Mouse (Mus musculus) testis, postnatal 10 days (tissue): ENCODE measurements around the gene Tfr2.

Experiments
- DNase-seq: peaks from one replicate; pipeline ENCODE4 v3.0.0; 2021; ENCODE audit warnings: low spot score

Gene Tfr2

DNA sequence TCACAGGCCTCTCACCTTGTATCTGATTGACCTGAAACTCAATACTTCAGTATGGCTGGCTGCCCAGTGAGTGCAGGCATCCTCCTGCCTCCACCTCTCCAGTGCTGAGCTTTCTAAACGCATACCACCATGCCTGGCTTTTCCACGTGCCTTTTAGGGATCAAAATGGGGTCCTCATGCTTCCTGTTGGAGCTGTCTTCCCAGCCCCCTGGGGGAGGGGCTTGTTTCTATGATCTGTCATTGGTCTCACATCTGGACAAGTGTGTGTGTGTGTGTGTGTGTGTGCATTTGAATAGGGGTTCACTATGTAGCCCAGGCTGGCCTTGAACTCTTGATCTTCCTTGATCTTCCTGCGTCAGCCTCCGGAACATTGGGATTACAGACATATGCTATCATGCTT, 32.2 kb upstream of the Tfr2 start:
- no peak for DNase-seq

DNA sequence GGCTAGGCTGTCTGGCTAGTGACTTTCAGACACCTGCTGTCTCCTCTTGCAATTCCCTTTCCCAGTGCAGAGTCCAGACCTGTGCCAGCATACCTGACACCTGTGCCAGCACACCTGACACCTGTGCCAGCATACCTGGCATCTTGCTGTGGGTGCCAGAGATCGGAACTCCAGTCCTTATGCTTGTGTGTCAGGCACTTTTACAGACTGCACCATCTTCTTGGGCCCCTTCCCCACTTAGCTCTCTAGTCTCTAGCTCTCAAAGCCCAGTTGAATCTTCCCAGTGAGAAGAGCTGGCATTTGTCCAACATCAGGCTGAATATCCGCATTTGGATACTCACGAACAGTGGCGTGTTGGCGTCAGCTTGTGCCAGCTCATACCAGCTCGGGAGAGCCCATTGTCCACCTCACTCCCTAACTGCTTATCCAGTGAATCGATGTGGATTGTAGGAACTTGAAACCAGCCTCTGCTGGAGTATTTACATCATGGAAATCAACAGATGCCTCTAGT, 30.3 kb upstream of the Tfr2 start:
- no peak for DNase-seq

DNA sequence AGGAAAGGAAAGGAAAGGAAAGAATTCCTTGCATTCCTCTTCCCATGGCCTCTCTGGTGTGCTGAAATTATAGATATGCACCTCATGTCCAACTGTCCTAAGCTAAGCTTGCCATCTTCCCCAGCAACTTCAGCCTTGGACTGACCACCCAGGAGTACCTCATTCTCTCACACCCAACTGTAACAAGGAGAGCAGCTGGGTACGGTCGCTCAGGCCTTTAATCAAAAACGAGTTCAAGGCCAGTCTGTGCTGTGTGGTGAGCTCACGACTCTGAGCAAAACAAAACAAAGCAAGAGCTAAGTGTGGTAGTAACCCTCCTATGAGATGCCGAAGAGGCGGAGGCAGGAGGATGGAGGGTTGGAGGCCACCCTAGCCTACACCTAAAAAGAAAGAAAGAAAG, 28.6 kb upstream of the Tfr2 start:
- no peak for DNase-seq

DNA sequence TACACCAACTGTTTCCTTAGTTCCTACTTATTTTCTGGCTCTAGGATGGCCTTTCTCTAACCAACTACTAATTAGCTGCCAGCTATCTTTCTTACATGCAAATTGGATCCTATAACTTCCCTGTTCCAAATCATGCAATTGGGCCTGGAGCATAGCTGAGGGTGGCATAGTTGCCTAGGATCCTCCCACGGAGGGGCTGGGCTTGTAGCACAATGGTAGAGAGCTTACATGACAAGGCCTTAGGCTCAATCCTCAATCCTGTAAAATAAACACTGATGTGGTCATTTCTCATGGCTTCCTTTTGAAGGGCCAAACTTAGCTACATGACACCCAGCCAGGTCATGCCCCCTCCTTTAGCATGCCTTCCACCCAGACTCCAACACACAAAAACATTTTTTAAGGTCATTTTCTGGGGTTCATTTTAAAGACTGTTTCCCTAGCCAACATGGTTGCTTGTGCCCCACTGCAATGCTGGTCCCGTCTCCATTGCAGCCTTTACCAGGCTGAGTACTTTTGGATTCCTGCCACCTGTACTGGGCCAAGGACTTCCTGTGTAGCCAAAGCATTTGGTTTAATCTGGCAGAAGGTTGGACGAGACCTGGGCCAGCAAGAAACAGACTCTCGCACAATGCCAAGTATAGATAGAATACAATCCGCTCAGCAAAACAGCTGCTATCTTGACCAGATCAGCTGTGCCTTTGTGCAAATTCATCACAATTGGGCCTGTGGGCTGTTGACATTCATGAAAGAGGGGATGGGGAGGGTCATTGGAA, 27.7 kb upstream of the Tfr2 start:
- no peak for DNase-seq

DNA sequence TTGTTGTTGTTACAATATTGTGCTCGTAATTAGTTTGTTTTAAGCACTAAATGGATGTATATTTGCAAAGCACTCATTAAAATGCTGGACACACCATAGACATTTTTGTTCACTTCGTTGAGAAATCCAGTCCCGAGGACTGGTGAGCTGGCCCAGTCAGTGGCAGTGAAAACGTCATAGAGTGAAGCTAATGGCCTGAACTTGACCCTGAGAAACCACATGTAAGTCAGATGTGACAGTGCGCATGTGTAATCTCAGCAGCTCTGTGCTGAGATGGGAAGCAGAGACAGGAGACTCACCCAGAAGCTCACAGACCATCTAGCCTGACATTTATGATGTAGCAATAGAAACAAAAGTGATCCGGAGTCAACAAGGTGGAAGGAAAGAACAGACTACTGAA, 24.7 kb upstream of the Tfr2 start:
- DNase-seq, result no peak

DNA sequence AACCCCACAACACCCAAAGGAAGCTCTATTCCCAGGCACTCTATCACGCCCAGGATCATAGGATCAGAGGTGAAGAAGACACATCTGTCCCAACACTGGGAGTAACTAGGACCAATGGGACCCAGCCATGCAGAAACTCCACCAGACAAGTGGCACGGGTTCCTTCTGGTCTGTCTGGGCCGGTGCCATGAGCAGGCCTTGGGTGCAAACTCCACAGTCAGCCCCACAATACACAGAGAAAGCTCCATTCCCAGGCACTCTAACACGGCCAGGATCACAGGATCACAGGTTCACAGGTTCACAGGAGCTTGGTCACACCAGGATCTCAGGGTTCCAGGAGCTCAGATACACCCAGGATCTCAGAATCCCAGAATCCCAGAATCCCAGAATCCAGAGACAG, 24.0 kb upstream of the Tfr2 start:
- DNase-seq, result no peak

- no peak for DNase-seq
Measured at GRCm38 (mm10) chr5:137549840-137550239, 19.8 kb upstream of the Tfr2 start.

- DNase-seq, result no peak
Measured at GRCm38 (mm10) chr5:137551119-137551518, 18.5 kb upstream of the Tfr2 start.

- no peak for DNase-seq
Measured at GRCm38 (mm10) chr5:137553000-137553399, 16.6 kb upstream of the Tfr2 start.

GRCm38 (mm10) chr5:137553411-137553837, 16.2 kb upstream of the Tfr2 start, which contains the start of gene Actl6b:
Gene Actl6b (plus strand): TSS chr5:137553517.
- DNase-seq, result peak; percentile 89

GRCm38 (mm10) chr5:137553898-137554297, 15.7 kb upstream of the Tfr2 start:
- DNase-seq, result no peak

DNA sequence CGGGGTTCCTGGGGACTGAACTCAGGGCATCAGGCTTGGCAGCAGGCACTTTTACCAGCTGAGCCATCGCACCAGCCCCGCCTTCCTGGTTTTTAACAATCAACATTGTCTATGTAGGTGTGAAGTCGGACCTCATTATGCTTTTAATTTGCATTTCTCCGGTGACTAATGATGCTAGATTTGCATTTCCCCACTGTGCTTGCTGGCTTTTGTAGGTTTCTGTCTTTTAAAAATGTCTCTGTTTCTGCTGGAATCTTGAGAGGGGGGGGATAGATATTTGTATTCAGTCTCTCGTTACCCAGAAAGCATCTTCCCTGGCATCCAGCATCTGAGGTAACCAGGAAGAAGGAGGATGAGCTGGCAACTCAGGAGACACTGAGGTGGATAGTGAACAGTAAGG, 8.1 kb upstream of the Tfr2 start:
- DNase-seq, result no peak

- no peak for DNase-seq
Measured at GRCm38 (mm10) chr5:137562965-137563364, 6.7 kb upstream of the Tfr2 start.

DNA sequence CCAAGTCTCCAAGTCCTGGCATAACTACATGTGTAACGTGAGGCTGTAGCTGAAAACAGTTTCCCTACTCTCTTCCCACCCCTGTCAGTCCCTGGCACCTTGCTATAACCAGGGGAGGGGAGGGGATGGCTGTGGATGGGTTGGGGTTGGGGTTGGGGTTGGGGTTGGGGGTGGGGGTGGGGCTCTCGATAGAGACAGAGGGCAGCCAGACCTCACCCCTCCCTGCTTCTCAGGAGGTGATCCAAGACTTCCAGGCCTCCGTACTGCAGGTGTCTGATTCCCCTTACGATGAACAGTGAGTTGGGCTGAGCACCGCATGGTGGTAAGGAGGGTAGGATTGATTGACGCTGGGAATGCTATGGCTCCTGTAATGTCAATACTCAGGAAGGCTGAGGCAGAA, 3.9 kb upstream of the Tfr2 start:
- no peak for DNase-seq

DNA sequence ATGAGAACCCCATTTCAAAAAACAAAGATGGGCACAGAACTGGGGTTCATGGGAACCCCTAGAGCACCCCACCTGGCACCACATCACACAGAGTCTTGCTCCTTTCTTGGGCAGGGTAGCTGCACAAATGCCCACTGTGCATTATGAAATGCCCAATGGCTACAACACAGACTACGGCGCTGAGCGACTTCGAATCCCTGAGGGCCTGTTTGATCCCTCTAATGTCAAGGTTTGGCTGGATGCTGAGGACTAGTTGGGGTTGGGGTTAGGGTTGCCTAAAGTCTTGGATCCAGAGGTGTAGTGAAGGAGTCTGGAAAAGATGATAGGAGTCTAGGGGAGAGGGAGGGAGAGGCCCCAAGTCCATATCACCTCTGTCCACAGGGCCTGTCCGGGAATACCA, 3.2 kb upstream of the Tfr2 start:
- no peak for DNase-seq

DNA sequence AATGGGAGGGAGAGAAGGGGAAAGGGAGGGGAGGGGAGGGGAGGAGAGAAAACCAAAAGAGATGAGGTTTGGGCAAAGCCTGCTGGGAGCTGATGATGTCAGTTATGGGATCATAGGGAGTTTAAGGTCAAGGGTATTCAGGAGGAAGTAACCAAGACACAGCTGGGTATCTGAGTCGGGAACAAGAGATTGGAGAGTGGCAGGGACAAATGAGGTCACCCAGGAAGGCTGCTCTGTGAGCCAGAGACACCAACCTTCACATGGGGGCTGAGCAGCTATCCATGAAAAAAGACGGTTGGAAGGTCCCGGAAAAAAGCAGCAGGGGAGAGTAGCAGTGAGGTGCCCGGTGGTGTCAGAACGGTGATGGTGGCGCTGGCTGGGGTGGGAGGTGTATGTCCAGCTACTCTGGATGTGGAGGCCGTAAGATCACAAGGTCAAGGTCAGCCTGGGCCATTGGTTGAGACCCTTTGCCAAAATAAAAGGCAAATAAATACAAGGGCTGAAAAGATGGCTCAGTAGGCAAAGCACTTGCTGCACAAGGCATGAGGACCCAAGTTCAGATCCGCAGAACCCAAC, 1.3 kb upstream of the Tfr2 start:
- peak; percentile 51 for DNase-seq

GRCm38 (mm10) chr5:137569031-137569430, 609 bp upstream of the Tfr2 start:
- DNase-seq, result no peak

DNA sequence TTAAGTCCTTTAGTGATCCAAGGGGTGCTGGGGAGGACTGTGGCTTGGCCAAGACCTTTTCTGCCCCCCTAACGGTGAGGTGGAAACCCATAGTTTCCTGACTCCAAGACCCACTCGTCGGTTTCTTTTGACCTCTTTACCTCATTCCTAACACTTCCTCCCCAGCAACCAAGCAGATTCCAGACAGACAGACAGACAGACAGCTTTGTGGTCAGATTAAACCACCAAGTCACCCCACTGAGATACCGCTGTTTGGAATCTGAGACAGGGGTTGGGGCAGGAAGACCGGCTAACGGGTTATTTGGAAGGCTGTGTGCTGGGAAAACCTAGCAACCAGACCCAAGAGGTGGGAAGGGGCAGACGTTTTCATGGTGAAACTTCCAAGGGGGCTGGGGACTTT, 541 bp downstream of the Tfr2 start:
- DNase-seq, result no peak

DNA sequence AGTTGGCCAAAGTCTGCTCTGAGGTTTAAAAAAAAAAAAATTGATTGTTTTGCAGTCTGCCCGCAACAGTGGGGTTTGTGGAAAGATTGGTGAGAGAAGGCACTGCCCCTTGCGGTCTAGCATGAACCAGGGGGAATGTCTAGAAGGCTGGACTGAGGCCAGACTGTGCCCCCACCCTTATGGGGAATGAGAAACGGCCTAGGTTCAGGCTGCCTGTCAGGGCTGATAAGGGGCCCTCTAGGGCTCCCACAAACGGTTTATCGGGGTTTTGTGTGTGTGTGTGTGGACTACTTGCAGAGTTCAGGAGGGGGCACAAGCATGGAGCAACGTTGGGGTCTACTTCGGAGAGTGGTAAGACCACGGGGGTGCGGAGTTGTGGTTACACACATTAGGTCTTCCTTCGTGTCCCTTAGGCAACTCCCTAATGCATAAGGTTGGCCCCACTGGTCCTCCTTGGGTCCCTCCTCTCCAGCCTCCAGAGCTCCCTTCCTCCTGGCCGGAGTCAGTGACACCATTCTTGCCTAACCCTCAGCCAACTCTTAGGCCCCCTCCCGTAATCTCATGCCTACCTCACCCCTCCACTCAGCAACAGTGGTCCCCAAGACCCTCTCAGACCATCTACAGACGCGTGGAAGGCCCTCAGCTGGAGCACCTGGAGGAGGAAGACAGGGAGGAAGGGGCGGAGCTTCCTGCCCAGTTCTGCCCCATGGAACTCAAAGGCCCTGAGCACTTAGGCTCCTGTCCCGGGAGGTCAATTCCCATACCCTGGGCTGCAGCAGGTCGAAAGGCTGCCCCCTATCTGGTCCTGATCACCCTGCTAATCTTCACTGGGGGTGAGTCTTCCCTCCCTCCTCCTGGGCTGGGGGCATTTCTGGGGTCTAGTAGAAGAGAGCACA, 1.3 kb downstream of the Tfr2 start:
- DNase-seq, result no peak

- peak; percentile 68 for DNase-seq
Measured at GRCm38 (mm10) chr5:137574470-137574901, 4.8 kb downstream of the Tfr2 start.

DNA sequence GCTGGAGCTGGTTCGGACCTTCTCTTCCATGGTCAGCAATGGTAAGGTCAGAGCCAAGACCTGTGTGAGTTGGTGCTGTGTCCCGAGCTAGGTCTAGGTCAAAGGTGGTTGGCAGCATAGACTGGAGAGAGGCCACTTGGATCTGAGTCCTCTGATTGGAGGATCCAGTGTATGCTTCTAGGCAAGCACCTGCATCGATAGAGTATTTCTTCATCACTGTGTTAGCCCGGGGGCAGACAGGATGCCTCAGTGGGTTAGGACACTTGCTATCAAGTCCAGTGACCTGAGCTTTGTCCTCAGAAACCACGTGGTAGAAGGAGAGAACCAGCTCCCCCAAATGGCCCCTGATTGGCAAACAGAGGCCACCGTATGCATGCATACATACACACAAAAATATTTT, 10.6 kb downstream of the Tfr2 start:
- no peak for DNase-seq

GRCm38 (mm10) chr5:137582702-137583101, 13.1 kb downstream of the Tfr2 start:
- no peak for DNase-seq
